Mouse (Mus musculus): ENCODE results near the gene Aldh3b2. TPM values are rescaled to one million over a fixed set of nuclear protein-coding genes. Genes with fewer than 3 reads are reported as not detected.

The Aldh3b2 gene
- polyA plus RNA-seq, 1 experiment from 2014 or later: 44.0 TPM

- H3K27ac ChIP-seq (ENCODE audit: low read length): no peak overlapping the region
- H3K36me3 ChIP-seq (ENCODE audit: control insufficient read depth, insufficient read depth, low read length): no peaks in the 10 kb centered on the region
- no peaks in the 10 kb centered on the region for H3K27me3 ChIP-seq (ENCODE audit: control insufficient read depth, insufficient read depth, low read length)
- no peaks in the 10 kb centered on the region for H3K9me3 ChIP-seq (replicated peaks; ENCODE audit: control insufficient read depth, low read length)
- H3K4me1 ChIP-seq (ENCODE audit: control insufficient read depth, insufficient read depth, low read length): peaks cover 12% of the 10 kb centered on the region
- 86% methylated on average over 4 of the region's 4 CpGs for WGBS
- no peak overlapping the region for H3K4me3 ChIP-seq (replicated peaks; ENCODE audit: low read length)
- H3K9ac ChIP-seq (ENCODE audit: low read length): no peak overlapping the region
- no peak overlapping the region for H3K4me2 ChIP-seq (ENCODE audit: low read depth, low read length)
- no peak for ATAC-seq (ENCODE audit: insufficient read depth, low FRiP score)
Observed at GRCm38 (mm10) chr19:3988750-3989149, 16.6 kb downstream of the Aldh3b2 start.

- Histone ChIP-seq H3K4me1 (ENCODE audit: control insufficient read depth, insufficient read depth, low read length) (peaks cover 12% of the 10 kb centered on the region), H3K27ac (ENCODE audit: low read length) (no peak overlapping the region), H3K36me3 (ENCODE audit: control insufficient read depth, insufficient read depth, low read length) (no peaks in the 10 kb centered on the region), H3K9ac (ENCODE audit: low read length) (no peak overlapping the region), H3K9me3 (replicated peaks; ENCODE audit: control insufficient read depth, low read length) (no peaks in the 10 kb centered on the region), H3K4me2 (ENCODE audit: low read depth, low read length) (no peak overlapping the region), H3K27me3 (ENCODE audit: control insufficient read depth, insufficient read depth, low read length) (no peaks in the 10 kb centered on the region), H3K4me3 (replicated peaks; ENCODE audit: low read length) (no peak overlapping the region)
- 25% methylated on average over 6 of the region's 6 CpGs for WGBS
- ATAC-seq (ENCODE audit: insufficient read depth, low FRiP score): no peak
Observed at GRCm38 (mm10) chr19:3990804-3991203, 18.7 kb downstream of the Aldh3b2 start.

- H3K36me3 ChIP-seq (ENCODE audit: control insufficient read depth, insufficient read depth, low read length): no peaks in the 10 kb centered on the region
- no peak overlapping the region for H3K27ac ChIP-seq (ENCODE audit: low read length)
- H3K9ac ChIP-seq (ENCODE audit: low read length): no peak overlapping the region
- WGBS: 94% methylated on average over 3 of the region's 3 CpGs
- no peak overlapping the region for H3K4me2 ChIP-seq (ENCODE audit: low read depth, low read length)
- H3K9me3 ChIP-seq (replicated peaks; ENCODE audit: control insufficient read depth, low read length): no peaks in the 10 kb centered on the region
- peaks cover 5% of the 10 kb centered on the region for H3K4me1 ChIP-seq (ENCODE audit: control insufficient read depth, insufficient read depth, low read length)
- ATAC-seq (ENCODE audit: insufficient read depth, low FRiP score): no peak
- H3K4me3 ChIP-seq (replicated peaks; ENCODE audit: low read length): no peak overlapping the region
- no peaks in the 10 kb centered on the region for H3K27me3 ChIP-seq (ENCODE audit: control insufficient read depth, insufficient read depth, low read length)
Observed at GRCm38 (mm10) chr19:3991562-3991961, 19.4 kb downstream of the Aldh3b2 start.

- H3K9me3 ChIP-seq (replicated peaks; ENCODE audit: control insufficient read depth, low read length): no peaks in the 10 kb centered on the region
- peaks cover 1% of the 10 kb centered on the region for H3K4me1 ChIP-seq (ENCODE audit: control insufficient read depth, insufficient read depth, low read length)
- H3K4me3 ChIP-seq (replicated peaks; ENCODE audit: low read length): no peak overlapping the region
- H3K4me2 ChIP-seq (ENCODE audit: low read depth, low read length): no peak overlapping the region
- no peaks in the 10 kb centered on the region for H3K27me3 ChIP-seq (ENCODE audit: control insufficient read depth, insufficient read depth, low read length)
- 87% methylated on average over 3 of the region's 3 CpGs for WGBS
- H3K27ac ChIP-seq (ENCODE audit: low read length): no peak overlapping the region
- no peaks in the 10 kb centered on the region for H3K36me3 ChIP-seq (ENCODE audit: control insufficient read depth, insufficient read depth, low read length)
- ATAC-seq (ENCODE audit: insufficient read depth, low FRiP score): no peak
- H3K9ac ChIP-seq (ENCODE audit: low read length): no peak overlapping the region
Observed at GRCm38 (mm10) chr19:3991966-3992365, 19.8 kb downstream of the Aldh3b2 start.

DNA sequence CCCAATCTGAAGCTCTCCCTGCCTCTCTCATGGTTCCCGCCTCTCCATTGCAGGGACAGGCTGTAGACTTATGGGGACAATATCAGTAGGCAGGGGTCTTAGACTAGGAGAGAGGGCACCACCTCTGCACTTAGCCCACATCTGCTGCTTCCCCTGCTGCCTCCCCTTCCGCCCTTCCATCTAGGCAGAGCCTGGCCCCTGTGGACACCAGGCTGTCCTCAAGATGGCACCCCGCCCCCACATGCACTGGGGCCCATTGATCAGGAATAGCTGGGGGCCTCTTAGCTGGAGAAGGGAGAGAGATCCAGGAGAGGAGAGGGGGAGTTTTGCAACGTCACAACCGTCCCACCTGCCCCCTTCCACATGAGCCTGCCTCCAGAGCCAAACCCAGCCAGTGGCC is 20.3 kb downstream of the Aldh3b2 start, which contains the start of gene Tbx10:
Gene Tbx10 (plus strand): TSS at position 337 of the 400 bp plus-strand sequence.
- H3K4me2 ChIP-seq (ENCODE audit: low read depth, low read length): no peak within 1 kb of the TSS
- H3K27me3 ChIP-seq (ENCODE audit: control insufficient read depth, insufficient read depth, low read length): no peaks in the 10 kb centered on the region
- H3K27ac ChIP-seq (ENCODE audit: low read length): no peak within 1 kb of the TSS
- H3K9me3 ChIP-seq (replicated peaks; ENCODE audit: control insufficient read depth, low read length): no peaks in the 10 kb centered on the region
- H3K36me3 ChIP-seq (ENCODE audit: control insufficient read depth, insufficient read depth, low read length): no peaks in the 10 kb centered on the region
- no peak within 1 kb of the TSS for H3K9ac ChIP-seq (ENCODE audit: low read length)
- no peaks in the 10 kb centered on the region for H3K4me1 ChIP-seq (ENCODE audit: control insufficient read depth, insufficient read depth, low read length)
- 59% methylated on average over 5 of the region's 5 CpGs for WGBS
- H3K4me3 ChIP-seq (replicated peaks; ENCODE audit: low read length): no peak within 1 kb of the TSS
- ATAC-seq (ENCODE audit: insufficient read depth, low FRiP score): no peak

GRCm38 (mm10) chr19:3994932-3995331 is 22.8 kb downstream of the Aldh3b2 start:
- Histone ChIP-seq H3K27me3 (ENCODE audit: control insufficient read depth, insufficient read depth, low read length) (no peaks in the 10 kb centered on the region), H3K27ac (ENCODE audit: low read length) (no peak overlapping the region), H3K4me1 (ENCODE audit: control insufficient read depth, insufficient read depth, low read length) (peaks cover 4% of the 10 kb centered on the region; the same call in 1 of the 2 replicates), H3K4me2 (ENCODE audit: low read depth, low read length) (no peak overlapping the region), H3K4me3 (replicated peaks; ENCODE audit: low read length) (no peak overlapping the region), H3K36me3 (ENCODE audit: control insufficient read depth, insufficient read depth, low read length) (no peaks in the 10 kb centered on the region), H3K9ac (ENCODE audit: low read length) (no peak overlapping the region), H3K9me3 (replicated peaks; ENCODE audit: control insufficient read depth, low read length) (no peaks in the 10 kb centered on the region)
- WGBS: 58% methylated on average over 6 of the region's 6 CpGs
- ATAC-seq (ENCODE audit: insufficient read depth, low FRiP score): no peak

GRCm38 (mm10) chr19:3995505-3995904 is 23.4 kb downstream of the Aldh3b2 start:
- no peak overlapping the region for H3K9ac ChIP-seq (ENCODE audit: low read length)
- WGBS: 73% methylated on average over 3 of the region's 3 CpGs
- no peak for ATAC-seq (ENCODE audit: insufficient read depth, low FRiP score)
- no peaks in the 10 kb centered on the region for H3K27me3 ChIP-seq (ENCODE audit: control insufficient read depth, insufficient read depth, low read length)
- no peak overlapping the region for H3K27ac ChIP-seq (ENCODE audit: low read length)
- no peaks in the 10 kb centered on the region for H3K9me3 ChIP-seq (replicated peaks; ENCODE audit: control insufficient read depth, low read length)
- no peaks in the 10 kb centered on the region for H3K36me3 ChIP-seq (ENCODE audit: control insufficient read depth, insufficient read depth, low read length)
- H3K4me2 ChIP-seq (ENCODE audit: low read depth, low read length): no peak overlapping the region
- H3K4me3 ChIP-seq (replicated peaks; ENCODE audit: low read length): no peak overlapping the region
- H3K4me1 ChIP-seq (ENCODE audit: control insufficient read depth, insufficient read depth, low read length): peaks cover 4% of the 10 kb centered on the region; the same call in 1 of the 2 replicates

DNA sequence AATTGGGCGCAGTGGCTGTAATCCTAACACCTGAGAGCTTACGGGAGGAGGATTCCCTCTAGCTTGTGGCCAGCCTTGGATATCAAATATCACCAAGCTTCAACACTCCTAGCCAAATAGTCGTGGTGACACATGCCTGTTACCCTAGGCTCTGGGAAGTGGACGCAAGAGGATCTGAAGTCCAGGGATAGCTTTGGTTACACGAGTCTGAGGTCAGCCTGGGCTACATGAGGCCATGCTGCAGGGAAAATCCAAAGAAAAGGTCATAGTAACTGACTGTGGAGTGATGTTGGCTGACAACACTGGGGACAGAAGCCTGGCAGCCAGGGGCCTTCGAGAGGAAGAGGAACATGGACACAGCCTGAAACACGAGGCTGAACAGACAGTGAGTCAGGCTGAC is 24.0 kb downstream of the Aldh3b2 start:
- no peak for ATAC-seq (ENCODE audit: insufficient read depth, low FRiP score)
- Histone ChIP-seq H3K4me2 (ENCODE audit: low read depth, low read length) (no peak overlapping the region), H3K27ac (ENCODE audit: low read length) (no peak overlapping the region), H3K4me3 (replicated peaks; ENCODE audit: low read length) (no peak overlapping the region), H3K36me3 (ENCODE audit: control insufficient read depth, insufficient read depth, low read length) (no peaks in the 10 kb centered on the region), H3K4me1 (ENCODE audit: control insufficient read depth, insufficient read depth, low read length) (peaks cover 7% of the 10 kb centered on the region), H3K27me3 (ENCODE audit: control insufficient read depth, insufficient read depth, low read length) (no peaks in the 10 kb centered on the region), H3K9ac (ENCODE audit: low read length) (no peak overlapping the region), H3K9me3 (replicated peaks; ENCODE audit: control insufficient read depth, low read length) (no peaks in the 10 kb centered on the region)
- 65% methylated on average over 7 of the region's 7 CpGs for WGBS

- Histone ChIP-seq H3K4me2 (ENCODE audit: low read depth, low read length) (no peak overlapping the region), H3K4me1 (ENCODE audit: control insufficient read depth, insufficient read depth, low read length) (peaks cover 13% of the 10 kb centered on the region)
- ATAC-seq (ENCODE audit: insufficient read depth, low FRiP score): no peak
Observed at GRCm38 (mm10) chr19:3996747-3997146, 24.6 kb downstream of the Aldh3b2 start.

GRCm38 (mm10) chr19:3997231-3997630 is 25.1 kb downstream of the Aldh3b2 start:
- H3K9ac ChIP-seq (ENCODE audit: low read length): no peak overlapping the region
- WGBS: 49% methylated on average over 8 of the region's 8 CpGs
- no peak overlapping the region for H3K4me2 ChIP-seq (ENCODE audit: low read depth, low read length)
- no peaks in the 10 kb centered on the region for H3K36me3 ChIP-seq (ENCODE audit: control insufficient read depth, insufficient read depth, low read length)
- no peak overlapping the region for H3K27ac ChIP-seq (ENCODE audit: low read length)
- H3K4me1 ChIP-seq (ENCODE audit: control insufficient read depth, insufficient read depth, low read length): peaks cover 14% of the 10 kb centered on the region
- ATAC-seq (ENCODE audit: insufficient read depth, low FRiP score): no peak
- H3K4me3 ChIP-seq (replicated peaks; ENCODE audit: low read length): no peak overlapping the region
- no peaks in the 10 kb centered on the region for H3K9me3 ChIP-seq (replicated peaks; ENCODE audit: control insufficient read depth, low read length)
- no peaks in the 10 kb centered on the region for H3K27me3 ChIP-seq (ENCODE audit: control insufficient read depth, insufficient read depth, low read length)

More at GRCm38 (mm10) chr19:3996747-3997146, 24.6 kb downstream of the Aldh3b2 start:
- Histone ChIP-seq H3K27me3 (ENCODE audit: control insufficient read depth, insufficient read depth, low read length) (no peaks in the 10 kb centered on the region), H3K36me3 (ENCODE audit: control insufficient read depth, insufficient read depth, low read length) (no peaks in the 10 kb centered on the region), H3K9me3 (replicated peaks; ENCODE audit: control insufficient read depth, low read length) (no peaks in the 10 kb centered on the region), H3K4me3 (replicated peaks; ENCODE audit: low read length) (no peak overlapping the region), H3K9ac (ENCODE audit: low read length) (no peak overlapping the region), H3K27ac (ENCODE audit: low read length) (no peak overlapping the region)
- WGBS: 75% methylated on average over 8 of the region's 8 CpGs
